Mouse (Mus musculus): ENCODE measurements around the gene Furin.

GRCm38 (mm10) chr7:80374733-80375132 is 30.5 kb downstream of the Furin start:
- TF ChIP-seq CTCF (IDR thresholded peaks at IDR 0.05; ENCODE audit: control insufficient read depth, insufficient read depth, insufficient replicate concordance, low read depth, low read length) (no peak), POLR2A (IDR thresholded peaks at IDR 0.05; ENCODE audit: control insufficient read depth, low read depth, low read length) (no peak)
